Mouse (Mus musculus) stomach, postnatal 0 days (tissue): ENCODE results near the gene Tnr.

ENCODE experiments used
- CTCF ChIP-seq: IDR thresholded peaks from 2 replicates; pipeline ENCODE4 v1.5.1; 2016; ENCODE audit warnings: antibody characterized with exemption, low read depth, mild to moderate bottlenecking, moderate library complexity
- EP300 ChIP-seq: optimal IDR thresholded peaks from 2 replicates; pipeline ENCODE3; 2016; ENCODE audit warnings: antibody characterized with exemption

DNA sequence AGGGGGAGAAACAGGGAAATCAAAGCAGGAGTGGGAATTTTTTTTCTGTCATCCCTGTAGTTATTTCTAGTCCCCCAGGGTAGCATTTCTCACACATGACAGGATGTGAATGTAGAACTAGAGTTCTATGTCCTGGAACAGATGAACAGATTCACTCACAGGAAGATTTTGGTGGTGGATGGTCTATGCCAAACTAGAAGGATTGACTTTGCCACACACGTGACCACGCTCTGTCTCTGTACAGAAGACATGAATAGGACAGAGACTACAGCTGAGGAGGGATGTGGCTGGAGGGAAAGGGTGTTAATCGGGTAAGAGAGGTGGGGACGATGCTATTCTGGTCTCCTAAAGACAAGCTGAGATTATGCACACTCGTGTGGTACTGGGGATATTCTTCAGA lies 51.1 kb downstream of the Tnr start:
- TF ChIP-seq CTCF = no peak
- no peak for TF ChIP-seq EP300
